Mouse (Mus musculus) ES-E14 (cell line): ENCODE measurements around the gene Pex14. TPM values are rescaled to one million over a fixed set of nuclear protein-coding genes. Genes with fewer than 3 reads are reported as not detected.

Source experiments
- DNase-seq: peaks from one replicate; pipeline ENCODE4 v3.0.0-alpha.2; 2013; ENCODE audit warnings: low read depth, low spot score
- H3K27ac ChIP-seq: 2 replicates; pipeline ENCODE4 v1.5.1; 2012; ENCODE audit warnings: low read depth, mild to moderate bottlenecking, low read length, moderate library complexity, mixed read lengths; ENCODE audit not compliant: poor library complexity, insufficient read depth, severe bottlenecking
- H3K36me3 ChIP-seq: 2 replicates; pipeline ENCODE4 v1.6.1; 2012; ENCODE audit warnings: mild to moderate bottlenecking, low read length, moderate library complexity, mixed read lengths; ENCODE audit not compliant: control insufficient read depth, poor library complexity, insufficient read depth, severe bottlenecking
- H3K4me1 ChIP-seq, 2 experiments: fragments of 150-350 bp in 1 of 2; sonication (generic) in 1 of 2; 2 replicates each; pipeline ENCODE4 v1.6.1; 2012; ENCODE audit warnings: low read length in 2 of 2, mild to moderate bottlenecking in 1 of 2, mixed read lengths in 1 of 2; ENCODE audit not compliant: control insufficient read depth in 2 of 2, insufficient read depth in 2 of 2, poor library complexity in 1 of 2
- H3K4me3 ChIP-seq, 2 experiments: fragments of 150-350 bp in 1 of 2; sonication (generic) in 1 of 2; 2 replicates each; pipeline ENCODE4 v1.5.1; 2012; ENCODE audit warnings: low read length in 2 of 2, low read depth in 1 of 2, mild to moderate bottlenecking in 1 of 2, mixed read lengths in 1 of 2; ENCODE audit not compliant: insufficient read depth in 1 of 2, poor library complexity in 1 of 2, severe bottlenecking in 1 of 2
- H3K9ac ChIP-seq: 2 replicates; pipeline ENCODE4 v1.6.1; 2012; ENCODE audit warnings: low read depth, mild to moderate bottlenecking, low read length, mixed read lengths; ENCODE audit not compliant: poor library complexity, insufficient read depth, severe bottlenecking
- H3K9me3 ChIP-seq: fragments of 150-350 bp; sonication (generic); 2 replicates; pipeline ENCODE4 v1.6.1; 2012; ENCODE audit warnings: low read depth, mild to moderate bottlenecking, low read length; ENCODE audit not compliant: control insufficient read depth, insufficient read depth
- CHD2 ChIP-seq: IDR thresholded peaks from 2 replicates; pipeline ENCODE4 v1.6.1; 2014; ENCODE audit warnings: mild to moderate bottlenecking, low read depth, low read length, inconsistent platforms
- HCFC1 ChIP-seq: IDR thresholded peaks from 2 replicates; pipeline ENCODE4 v1.6.1; 2012; ENCODE audit warnings: low read length, inconsistent platforms, borderline replicate concordance; ENCODE audit not compliant: insufficient read depth
- MAFK ChIP-seq: IDR thresholded peaks from 2 replicates; pipeline ENCODE4 v1.6.1; 2014; ENCODE audit warnings: mild to moderate bottlenecking, low read depth, low read length, inconsistent platforms; ENCODE audit not compliant: insufficient read depth
- ZC3H11A ChIP-seq: IDR thresholded peaks from 2 replicates; pipeline ENCODE4 v1.6.1; 2012; ENCODE audit warnings: low read depth, mild to moderate bottlenecking, inconsistent platforms, low read length, borderline replicate concordance
- ZNF384 ChIP-seq: IDR thresholded peaks from 2 replicates; pipeline ENCODE4 v1.6.1; 2012; ENCODE audit warnings: low read depth, low read length, inconsistent platforms
- in situ Hi-C, 2 experiments: fragments of 600-800 bp; cut with MboI; formaldehyde crosslinking; loops; one replicate each; pipeline ENCODE4 v1.15.1; 2025; ENCODE audit warnings: low sequenced_read_pairs in 2 of 2, inconsistent platforms in 1 of 2; ENCODE audit not compliant: unreplicated experiment in 2 of 2
- total RNA-seq: library from RNA; depleted of rRNA; stranded (reverse); fragments of 300-350 nt; gene quantifications from 2 replicates; pipeline ENCODE4 v1.2.3, GENCODE M21; 2012

Pex14 gene
- total RNA-seq, 1 experiment = 80.3 TPM

DNA sequence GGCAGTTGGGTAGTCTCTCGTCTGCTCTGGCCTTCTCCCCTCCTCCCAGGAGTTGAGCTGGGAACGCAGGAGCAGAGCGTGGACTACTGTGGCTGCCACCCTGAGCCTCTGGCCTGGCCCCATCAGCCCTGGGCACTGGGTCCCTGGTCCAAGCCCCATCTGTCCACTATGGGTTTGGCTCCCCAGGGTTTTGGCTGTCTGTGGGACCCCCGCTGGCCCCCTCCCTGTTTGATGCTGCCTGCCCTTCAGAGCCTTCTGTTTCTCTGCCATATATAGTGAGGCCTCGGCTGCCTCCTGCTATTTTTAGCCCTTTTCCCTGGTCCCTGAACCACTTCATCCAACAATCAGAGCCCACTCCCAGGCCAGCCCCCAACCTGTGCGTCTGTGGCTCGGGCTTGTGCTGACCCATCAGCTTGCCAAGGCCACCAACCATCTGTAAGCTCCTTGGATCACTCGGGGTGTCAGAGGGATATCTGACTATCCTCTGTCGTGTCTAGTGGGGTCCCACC, 168.9 kb downstream of the Pex14 start:
- H3K4me1 ChIP-seq = peaks cover 2 to 11% of the 10 kb centered on the region in 2 experiments; a peak in 3 of 4 replicates
- H3K9me3 ChIP-seq = no peaks in the 10 kb centered on the region
- H3K4me3 ChIP-seq = no peak overlapping the region
- TF ChIP-seq ZNF384 (no peak), CHD2 (no peak)
- H3K27ac ChIP-seq = no peak overlapping the region
- DNase-seq = no peak
- in situ Hi-C loops = no loop called here
- 0 out of 2 replicates have a peak, but pooled peaks cover 4% of the 10 kb centered on the region for H3K36me3 ChIP-seq
- H3K9ac ChIP-seq = no peak overlapping the region

GRCm38 (mm10) chr4:148928876-148929275, 170.8 kb downstream of the Pex14 start:
- no peak for TF ChIP-seq ZNF384
- no peak for TF ChIP-seq CHD2
- no peak for TF ChIP-seq ZC3H11A
- no peak for TF ChIP-seq HCFC1
- no peak for TF ChIP-seq MAFK
- no peak for DNase-seq
- H3K27ac ChIP-seq = no peak overlapping the region
- H3K9ac ChIP-seq = no peak overlapping the region
- H3K9me3 ChIP-seq = no peaks in the 10 kb centered on the region
- H3K4me1 ChIP-seq = peaks cover 4 to 19% of the 10 kb centered on the region in 2 experiments; a peak in 3 of 4 replicates
- H3K36me3 ChIP-seq = 0 out of 2 replicates have a peak, but pooled peaks cover 4% of the 10 kb centered on the region
- in situ Hi-C loops = no loop called here
- no peak overlapping the region for H3K4me3 ChIP-seq

DNA sequence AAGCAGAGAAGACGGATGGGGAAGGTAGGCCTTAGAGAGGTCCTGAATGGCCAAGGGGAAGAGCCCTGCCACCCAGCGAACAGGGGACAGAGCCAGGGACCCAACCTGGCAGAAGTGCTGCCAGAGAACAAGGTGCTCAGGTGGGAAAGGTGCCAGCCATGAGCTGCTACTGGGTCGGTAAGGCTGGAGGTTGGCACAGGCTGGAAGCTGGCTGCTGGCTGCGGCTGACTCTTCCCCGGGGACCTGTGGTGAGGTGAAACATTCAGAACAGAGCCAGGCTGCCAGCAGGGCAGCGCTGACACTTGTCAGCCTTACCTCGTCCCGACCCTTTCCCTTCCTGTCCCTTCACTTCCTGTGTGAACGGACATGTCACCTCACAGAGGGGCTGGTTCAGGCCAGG, 171.4 kb downstream of the Pex14 start:
- TF ChIP-seq ZNF384 = no peak
- H3K4me1 ChIP-seq = peaks cover 4 to 23% of the 10 kb centered on the region in 2 experiments; a peak in 3 of 4 replicates
- no peaks in the 10 kb centered on the region for H3K36me3 ChIP-seq
- H3K4me3 ChIP-seq = no peak overlapping the region
- H3K9ac ChIP-seq = no peak overlapping the region
- H3K27ac ChIP-seq = no peak overlapping the region
- in situ Hi-C loops = no loop called here
- DNase-seq = no peak
- H3K9me3 ChIP-seq = no peaks in the 10 kb centered on the region

GRCm38 (mm10) chr4:148926459-148926858, 173.2 kb downstream of the Pex14 start:
- in situ Hi-C loops = no loop called here
- H3K9ac ChIP-seq = no peak overlapping the region
- no peak overlapping the region for H3K27ac ChIP-seq
- no peaks in the 10 kb centered on the region for H3K36me3 ChIP-seq
- H3K4me3 ChIP-seq = no peak overlapping the region
- peaks cover 6 to 24% of the 10 kb centered on the region in 2 experiments for H3K4me1 ChIP-seq
- TF ChIP-seq CHD2 = no peak
- no peak for TF ChIP-seq ZNF384
- TF ChIP-seq HCFC1 = no peak
- TF ChIP-seq MAFK = no peak
- TF ChIP-seq ZC3H11A = no peak
- no peak for DNase-seq
- no peaks in the 10 kb centered on the region for H3K9me3 ChIP-seq

DNA sequence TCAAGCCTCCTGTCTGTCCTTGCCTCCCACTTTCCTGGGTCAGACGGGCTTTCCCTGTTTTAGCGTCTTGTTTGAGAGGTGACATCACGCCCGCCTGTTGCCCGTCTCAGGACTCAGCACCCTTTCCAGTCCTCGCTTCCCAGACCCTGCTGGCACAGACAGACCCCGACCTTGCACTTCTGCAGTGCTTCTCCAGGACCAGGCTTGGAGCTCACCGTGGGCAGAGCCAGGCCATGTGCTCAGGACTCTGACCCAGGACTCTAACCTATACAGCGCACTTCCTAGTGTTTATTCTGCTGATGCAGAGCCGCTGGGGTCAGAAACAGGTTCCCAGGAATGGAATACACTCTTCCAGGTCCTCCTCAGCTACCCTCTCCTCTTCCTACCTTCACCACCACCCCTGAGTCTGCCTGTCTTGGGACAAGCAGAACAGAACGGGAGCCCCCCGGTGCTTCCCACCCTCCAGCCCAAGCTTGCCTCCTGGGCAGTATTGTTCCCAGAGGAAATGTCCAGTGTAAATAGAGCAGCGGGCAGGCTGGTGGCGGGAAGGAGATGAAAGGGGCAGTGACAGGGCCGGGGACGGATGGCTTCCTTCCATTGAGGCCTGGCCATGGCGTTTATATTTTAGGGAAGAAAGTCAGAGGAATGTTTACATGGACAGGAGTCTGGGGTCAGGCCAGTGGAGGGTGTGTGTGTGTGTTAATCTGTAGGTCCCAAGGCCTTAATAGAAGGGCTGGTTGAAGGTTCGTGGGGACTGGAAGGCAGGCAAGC, 173.9 kb downstream of the Pex14 start:
- H3K36me3 ChIP-seq = no peaks in the 10 kb centered on the region
- DNase-seq = no peak

More for the DNA sequence above, 173.9 kb downstream of the Pex14 start:
- Histone ChIP-seq H3K27ac (no peak overlapping the region), H3K4me3 (no peak overlapping the region), H3K4me1 (peaks cover 6 to 25% of the 10 kb centered on the region in 2 experiments), H3K9ac (no peak overlapping the region), H3K9me3 (no peaks in the 10 kb centered on the region)
- TF ChIP-seq CHD2 = no peak
- no peak for TF ChIP-seq ZNF384
- no peak for TF ChIP-seq HCFC1
- TF ChIP-seq MAFK = no peak
- no peak for TF ChIP-seq ZC3H11A
- in situ Hi-C loops = no loop called here
